ENCODE assay signal across 9 mouse cellular contexts in the genomic region with DNA sequence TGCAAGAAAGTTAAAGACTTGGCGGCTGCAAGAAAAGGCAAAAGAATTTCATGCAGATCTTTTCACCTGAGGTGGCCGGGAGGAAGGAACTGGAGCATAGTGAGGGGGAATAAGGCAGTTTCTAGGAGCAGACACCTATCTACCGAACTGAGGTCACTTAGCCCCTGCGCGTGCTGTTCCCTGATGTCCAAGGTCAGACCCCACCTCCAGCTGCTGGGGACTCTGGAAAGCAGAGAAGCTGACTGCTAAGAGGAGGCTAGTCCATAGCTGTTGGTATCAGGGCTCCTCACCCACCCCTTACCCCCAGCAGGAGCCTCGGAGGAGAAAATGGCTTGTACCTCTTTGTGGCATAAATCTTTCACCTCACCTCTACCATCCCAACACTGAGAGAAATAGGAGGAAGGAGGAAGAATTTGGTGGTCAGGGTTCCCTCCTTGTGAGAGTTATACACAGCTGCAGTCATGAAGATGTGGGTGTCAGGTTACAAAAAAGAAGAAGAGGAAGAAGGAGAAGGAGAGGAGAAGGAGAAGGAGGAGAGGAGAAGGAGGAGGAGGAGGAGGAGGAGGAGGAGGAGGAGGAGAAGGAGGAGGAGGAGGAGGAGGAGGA. TPM values are rescaled to one million over a fixed set of nuclear protein-coding genes. Genes with fewer than 3 reads are reported as not detected.
DNase-seq lines count a peak whose midpoint lies in the region; ATAC-seq lines count a peak whose summit lies in the region.
"Had no signal": no experiment of that assay in that cellular context is flagged by ENCODE, and none has a peak within 500 bp of the region (broad histone marks: within the 10 kb centered on the region; RNA-seq: fewer than 3 reads in every experiment).

No protein-coding gene starts in this region.

- H3K4me2 ChIP-seq in neural tube, embryonic 11.5 days (ENCODE audit: low read depth): peak overlapping the region; percentile 66
- H3K4me2 ChIP-seq in forebrain, embryonic 11.5 days (ENCODE audit: low read depth, low read length, severe bottlenecking): peak overlapping the region; percentile 81
- H3K4me2 ChIP-seq in limb, embryonic 13.5 days (replicated peaks): peak overlapping the region; percentile 89
- H3K4me2 ChIP-seq in stomach, embryonic 14.5 days (replicated peaks; ENCODE audit: low read depth, low read length): peak overlapping the region; percentile 63

- 0 out of 2 replicates have a peak overlapping the region, but pooled peaks have one; percentile 8 for H3K27ac ChIP-seq in neural tube, embryonic 11.5 days (ENCODE audit: low read depth, low read length)
- peak overlapping the region; percentile 77; the same call in 1 of the 2 replicates for H3K27ac ChIP-seq in forebrain, embryonic 11.5 days (ENCODE audit: low read depth, low read length)
- H3K27ac ChIP-seq in limb, embryonic 13.5 days: peak overlapping the region; percentile 91
- H3K27ac ChIP-seq in stomach, embryonic 14.5 days (ENCODE audit: low read length): peak overlapping the region; percentile 30; the same call in 1 of the 2 replicates

- DNase-seq in neural tube, embryonic 11.5 days (ENCODE audit: low spot score): no peak
- no peak for DNase-seq in neural tube, embryonic 10.5 days (ENCODE audit: extremely low spot score, low spot score)
- DNase-seq in forebrain, embryonic 11.5 days (ENCODE audit: low spot score): no peak
- no peak for DNase-seq in layer of hippocampus, postnatal 14 days (ENCODE audit: low spot score in 2 of 2)
- DNase-seq in layer of hippocampus, adult 9-11 months: no peak
- no peak for DNase-seq in cerebellum, postnatal 25 days

- WGBS in neural tube, embryonic 11.5 days: 0% methylated on average over 6 of the region's 6 CpGs
- 3% methylated on average over 6 of the region's 6 CpGs for WGBS in forebrain, embryonic 11.5 days
- 3% methylated on average over 6 of the region's 6 CpGs for WGBS in limb, embryonic 13.5 days
- WGBS in stomach, embryonic 14.5 days: under 1% methylated on average over 6 of the region's 6 CpGs

- peak; percentile 52 for ATAC-seq in neural tube, embryonic 11.5 days (ENCODE audit: insufficient read depth, low FRiP score, low TSS enrichment)
- peak; percentile 26; the same call in 1 of the 2 replicates for ATAC-seq in forebrain, embryonic 11.5 days (replicated peaks; ENCODE audit: low FRiP score)
- peak; percentile 54 for ATAC-seq in limb, embryonic 13.5 days (ENCODE audit: low FRiP score, low read depth)
- peak; percentile 25; the same call in 1 of the 2 replicates for ATAC-seq in stomach, embryonic 14.5 days (ENCODE audit: insufficient number of reproducible peaks, insufficient read depth, low FRiP score, low read depth)

- H3K4me3 ChIP-seq in neural tube, embryonic 11.5 days (ENCODE audit: low read depth, low read length): peak overlapping the region; percentile 35
- H3K4me3 ChIP-seq in forebrain, embryonic 11.5 days (ENCODE audit: low read depth, low read length): peak overlapping the region; percentile 42
- peak overlapping the region; percentile 48 for H3K4me3 ChIP-seq in limb, embryonic 13.5 days
- H3K4me3 ChIP-seq in stomach, embryonic 14.5 days (ENCODE audit: low read depth, low read length): peak overlapping the region; percentile 33

- no peaks in the 10 kb centered on the region for H3K27me3 ChIP-seq in neural tube, embryonic 11.5 days (ENCODE audit: control insufficient read depth, insufficient read depth, low read length)
- H3K27me3 ChIP-seq in forebrain, embryonic 11.5 days (ENCODE audit: control insufficient read depth, insufficient read depth, low read length): no peaks in the 10 kb centered on the region; the same call in 1 of the 2 replicates
- H3K27me3 ChIP-seq in limb, embryonic 13.5 days: 0 out of 2 replicates have a peak, but pooled peaks cover 9% of the 10 kb centered on the region
- no peaks in the 10 kb centered on the region for H3K27me3 ChIP-seq in stomach, embryonic 14.5 days (ENCODE audit: control insufficient read depth, insufficient read depth, low read length)

- H3K36me3 ChIP-seq in neural tube, embryonic 11.5 days (ENCODE audit: control insufficient read depth, insufficient read depth, low read length): no peaks in the 10 kb centered on the region
- no peaks in the 10 kb centered on the region for H3K36me3 ChIP-seq in forebrain, embryonic 11.5 days (ENCODE audit: control insufficient read depth, insufficient read depth, low read length)
- no peaks in the 10 kb centered on the region for H3K36me3 ChIP-seq in limb, embryonic 13.5 days
- no peaks in the 10 kb centered on the region for H3K36me3 ChIP-seq in stomach, embryonic 14.5 days (ENCODE audit: control insufficient read depth, insufficient read depth, low read length)

- H3K9ac ChIP-seq in neural tube, embryonic 11.5 days (ENCODE audit: low read length): peak overlapping the region; percentile 32; the same call in 1 of the 2 replicates
- H3K9ac ChIP-seq in forebrain, embryonic 11.5 days (ENCODE audit: low read length): peak overlapping the region; percentile 33; the same call in 1 of the 2 replicates
- H3K9ac ChIP-seq in limb, embryonic 13.5 days: peak overlapping the region; percentile 48; the same call in 1 of the 2 replicates
- no peak overlapping the region for H3K9ac ChIP-seq in stomach, embryonic 14.5 days (replicated peaks; ENCODE audit: low read depth, low read length)

- no peaks in the 10 kb centered on the region for H3K9me3 ChIP-seq in neural tube, embryonic 11.5 days (ENCODE audit: control insufficient read depth, low read length)
- H3K9me3 ChIP-seq in forebrain, embryonic 11.5 days (ENCODE audit: control insufficient read depth, low read length): no peaks in the 10 kb centered on the region
- H3K9me3 ChIP-seq in limb, embryonic 13.5 days: no peaks in the 10 kb centered on the region
- H3K9me3 ChIP-seq in stomach, embryonic 14.5 days (ENCODE audit: control insufficient read depth, low read depth, low read length): no peaks in the 10 kb centered on the region

- H3K4me1 ChIP-seq in neural tube, embryonic 11.5 days (ENCODE audit: control insufficient read depth, insufficient read depth, low read length): peaks cover 4% of the 10 kb centered on the region; the same call in 1 of the 2 replicates
- no peaks in the 10 kb centered on the region; the same call in 1 of the 2 replicates for H3K4me1 ChIP-seq in forebrain, embryonic 11.5 days (replicated peaks; ENCODE audit: control insufficient read depth, insufficient read depth, low read length)
- H3K4me1 ChIP-seq in limb, embryonic 13.5 days: peaks cover 33% of the 10 kb centered on the region
- peaks cover 6% of the 10 kb centered on the region; the same call in 1 of the 2 replicates for H3K4me1 ChIP-seq in stomach, embryonic 14.5 days (ENCODE audit: control insufficient read depth, insufficient read depth, low read length)

RNA-seq across cellular contexts. Expression of gene Smndc1, which starts 31.3 kb away (rescaled TPM):
- 54.4 and 57.5 TPM in 2 replicates for polyA plus RNA-seq in neural tube, embryonic 11.5 days (2014; fragmentation: Nextera tagmentation; extraction: Ambion mirVana)
- polyA plus RNA-seq in forebrain, embryonic 11.5 days (2014; fragmentation: Nextera tagmentation; extraction: Ambion mirVana): 53.6 and 57.6 TPM in 2 replicates
- 41.0 and 44.8 TPM in 2 replicates for polyA plus RNA-seq in limb, embryonic 13.5 days (2015; fragmentation: Nextera tagmentation; extraction: Ambion mirVana)
- 42.4 and 43.5 TPM in 2 replicates for polyA plus RNA-seq in stomach, embryonic 14.5 days (2014; fragmentation: Nextera tagmentation; extraction: Ambion mirVana)
- 10 to 100 TPM; 34.9 to 36.8 TPM for total RNA-seq in layer of hippocampus, postnatal 14 days (2021)

RNA-seq across cellular contexts. Expression of gene Gm10197, which starts 50.1 kb away (rescaled TPM):
- polyA plus RNA-seq in neural tube, embryonic 11.5 days (2014; fragmentation: Nextera tagmentation; extraction: Ambion mirVana): 7.2 TPM in 1 of 2 replicates, not detected in the other
- not detected in 2 replicates for polyA plus RNA-seq in forebrain, embryonic 11.5 days (2014; fragmentation: Nextera tagmentation; extraction: Ambion mirVana)
- not detected in 2 replicates for polyA plus RNA-seq in limb, embryonic 13.5 days (2015; fragmentation: Nextera tagmentation; extraction: Ambion mirVana)
- polyA plus RNA-seq in stomach, embryonic 14.5 days (2014; fragmentation: Nextera tagmentation; extraction: Ambion mirVana): not detected in 2 replicates
- not detected for total RNA-seq in layer of hippocampus, postnatal 14 days (2021)
- total RNA-seq: layer of hippocampus, postnatal 10 days had no signal

Comparison
In these comparisons a context has a peak if more than half of its experiments do, and no peak if none do; other contexts are left out.
1. H3K27ac ChIP-seq: peak in every context shown above with its lines; median percentile 91 in limb, embryonic 13.5 days; 77 in forebrain, embryonic 11.5 days; 30 in stomach, embryonic 14.5 days; 8 in neural tube, embryonic 11.5 days.